Mouse (Mus musculus) forebrain, embryonic 11.5 days (tissue): Measurements from ENCODE around the gene Rc3h1. TPM values are rescaled to one million over a fixed set of nuclear protein-coding genes. Genes with fewer than 3 reads are reported as not detected.
"Not testable (repeated sequence)": the region's sequence is repeated elsewhere in the genome, so short reads cannot be mapped to it uniquely, and the experiment has no call there.

Experiments used
- ATAC-seq: fragments of 200-750 bp; cut with Nextera tagmentation; replicated peaks from 2 replicates; pipeline ENCODE4 v1.8.0; 2017; ENCODE audit warnings: moderate TSS enrichment; ENCODE audit not compliant: low FRiP score
- DNase-seq: peaks from one replicate; pipeline ENCODE4 v3.0.0-alpha.2; 2017; ENCODE audit warnings: low spot score
- H3K27ac ChIP-seq: fragments of 300-500 bp; sonication (generic); 2 replicates; pipeline ENCODE4 v1.5.1; 2014; ENCODE audit warnings: low read depth, low read length
- H3K27me3 ChIP-seq: fragments of 300-500 bp; sonication (generic); 2 replicates; pipeline ENCODE4 v1.6.1; 2014; ENCODE audit warnings: mild to moderate bottlenecking, low read length, mixed read lengths; ENCODE audit not compliant: control insufficient read depth, insufficient read depth
- H3K36me3 ChIP-seq: fragments of 300-500 bp; sonication (generic); 2 replicates; pipeline ENCODE4 v1.6.1; 2014; ENCODE audit warnings: mild to moderate bottlenecking, low read length, moderate library complexity, mixed read lengths; ENCODE audit not compliant: control insufficient read depth, insufficient read depth
- H3K4me1 ChIP-seq: fragments of 300-500 bp; sonication (generic); replicated peaks from 2 replicates; pipeline ENCODE4 v1.6.1; 2014; ENCODE audit warnings: low read length, mixed read lengths; ENCODE audit not compliant: control insufficient read depth, insufficient read depth
- H3K4me2 ChIP-seq: fragments of 300-500 bp; sonication (generic); 2 replicates; pipeline ENCODE4 v1.6.1; 2014; ENCODE audit warnings: low read depth, mild to moderate bottlenecking, low read length, moderate library complexity, mixed read lengths; ENCODE audit not compliant: severe bottlenecking
- H3K4me3 ChIP-seq: fragments of 300-500 bp; sonication (generic); 2 replicates; pipeline ENCODE4 v1.5.1; 2014; ENCODE audit warnings: low read depth, low read length
- H3K9ac ChIP-seq: fragments of 300-500 bp; sonication (generic); 2 replicates; pipeline ENCODE4 v1.6.1; 2014; ENCODE audit warnings: low read length
- H3K9me3 ChIP-seq: fragments of 300-500 bp; sonication (generic); 2 replicates; pipeline ENCODE4 v1.6.1; 2016; ENCODE audit warnings: low read length, mixed read lengths; ENCODE audit not compliant: control insufficient read depth
- WGBS: fragments of 180-500 bp; shearing (Covaris S2); extraction: QIAGEN DNeasy Blood & Tissue Kit; methylation state at CpG from one replicate; pipeline ENCODE4 v1.1.7; 2014; 5-methylcytosine and 5-hydroxymethylcytosine counted together
- polyA plus RNA-seq: library from polyadenylated mRNA; unstranded; fragments of >200 nt; fragmentation: Nextera tagmentation; extraction: Ambion mirVana; gene quantifications from 2 replicates; pipeline ENCODE4 v1.2.1, GENCODE M21; 2014

The Rc3h1 gene
- polyA plus RNA-seq = 7.8 and 9.0 TPM in 2 replicates

DNA sequence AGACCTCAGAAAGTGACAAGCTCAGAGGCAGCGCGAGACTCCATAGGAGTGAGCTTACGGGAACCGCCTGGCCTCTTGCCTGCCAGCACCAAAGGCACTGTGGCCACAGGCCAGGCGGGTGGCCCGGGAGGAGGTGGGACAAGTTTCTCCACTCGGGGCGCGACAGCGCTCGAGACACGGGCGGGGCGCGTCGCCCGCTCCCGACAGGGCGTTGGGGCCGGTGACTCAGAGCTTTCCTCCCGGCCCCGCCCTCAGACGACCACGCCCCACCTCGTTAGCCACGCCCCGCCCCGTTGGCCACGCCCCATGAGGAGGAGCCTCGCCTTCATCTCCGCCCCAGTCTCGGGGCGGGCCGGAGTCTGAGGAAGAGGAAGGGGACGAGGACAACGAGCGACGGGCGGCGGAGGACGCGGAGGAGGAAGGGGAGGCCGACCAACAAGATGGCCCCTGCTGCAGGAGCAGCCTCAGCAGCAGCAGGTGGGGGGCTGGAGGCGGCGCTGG lies at the start of gene Rc3h1:
Rc3h1 (plus strand) TSS at position 362 of the 501 bp plus-strand sequence.
- H3K27me3 ChIP-seq = no peaks in the 10 kb centered on the region
- peak within 1 kb of the TSS; percentile 93 for H3K4me3 ChIP-seq
- peak within 1 kb of the TSS; percentile 73 for H3K27ac ChIP-seq
- H3K9ac ChIP-seq = peak within 1 kb of the TSS; percentile 94
- no peaks in the 10 kb centered on the region for H3K9me3 ChIP-seq
- DNase-seq (peak; percentile 99), ATAC-seq (peak; percentile 95)
- H3K36me3 ChIP-seq = no peaks in the 10 kb centered on the region
- peaks cover 1% of the 10 kb centered on the region; the same call in 1 of the 2 replicates for H3K4me1 ChIP-seq
- peak within 1 kb of the TSS; percentile 79 for H3K4me2 ChIP-seq
- under 1% methylated on average over 36 of the region's 45 CpGs for WGBS

DNA sequence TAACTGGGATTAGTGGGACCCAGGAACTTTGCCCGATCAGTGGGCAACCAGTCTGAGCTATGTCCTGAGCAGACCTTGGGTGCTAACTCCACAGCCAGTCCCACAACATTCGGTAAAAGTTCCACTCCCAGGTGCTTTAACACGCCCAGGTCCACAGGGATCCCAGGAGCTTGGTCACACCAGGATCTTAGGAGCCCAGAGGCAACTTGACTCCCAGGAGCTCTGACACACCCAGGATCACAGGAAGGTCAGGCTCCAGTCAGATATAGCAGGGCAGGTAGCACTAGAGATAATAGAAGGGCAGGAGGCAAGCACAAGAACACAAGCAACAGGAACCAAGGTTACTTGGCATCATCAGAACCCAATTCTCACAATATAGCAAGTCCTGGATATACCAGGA lies 48.1 kb upstream of the Rc3h1 start:
- no peaks in the 10 kb centered on the region for H3K27me3 ChIP-seq
- no peak overlapping the region for H3K4me2 ChIP-seq
- no peak overlapping the region for H3K4me3 ChIP-seq
- no peaks in the 10 kb centered on the region for H3K4me1 ChIP-seq
- H3K9me3 ChIP-seq = no peaks in the 10 kb centered on the region
- DNase-seq (no peak), ATAC-seq (no peak)
- H3K27ac ChIP-seq = no peak overlapping the region
- 86% methylated on average over 3 of the region's 3 CpGs for WGBS
- no peaks in the 10 kb centered on the region for H3K36me3 ChIP-seq
- H3K9ac ChIP-seq = no peak overlapping the region

DNA sequence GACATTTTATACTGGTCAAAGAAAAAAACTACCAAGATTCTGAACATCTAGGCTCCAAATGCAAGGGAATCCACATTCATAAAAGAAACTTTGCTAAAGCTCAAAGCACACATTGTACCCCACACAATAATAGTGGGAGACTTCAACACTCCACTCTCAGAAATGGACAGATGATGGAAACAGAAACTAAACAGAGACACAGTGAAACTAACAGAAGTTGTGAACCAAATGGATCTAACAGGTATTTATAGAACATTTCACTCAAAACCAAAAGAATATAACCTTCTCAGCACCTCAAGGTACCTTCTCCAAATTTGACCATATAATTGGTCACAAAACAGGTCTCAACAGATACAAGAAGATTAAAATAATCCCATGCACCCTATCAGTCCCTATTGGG lies 46.3 kb upstream of the Rc3h1 start:
- not testable (repeated sequence) for H3K4me1 ChIP-seq, ATAC-seq, H3K9me3 ChIP-seq, H3K4me2 ChIP-seq, H3K4me3 ChIP-seq, DNase-seq, H3K36me3 ChIP-seq, H3K27me3 ChIP-seq, H3K9ac ChIP-seq, H3K27ac ChIP-seq

DNA sequence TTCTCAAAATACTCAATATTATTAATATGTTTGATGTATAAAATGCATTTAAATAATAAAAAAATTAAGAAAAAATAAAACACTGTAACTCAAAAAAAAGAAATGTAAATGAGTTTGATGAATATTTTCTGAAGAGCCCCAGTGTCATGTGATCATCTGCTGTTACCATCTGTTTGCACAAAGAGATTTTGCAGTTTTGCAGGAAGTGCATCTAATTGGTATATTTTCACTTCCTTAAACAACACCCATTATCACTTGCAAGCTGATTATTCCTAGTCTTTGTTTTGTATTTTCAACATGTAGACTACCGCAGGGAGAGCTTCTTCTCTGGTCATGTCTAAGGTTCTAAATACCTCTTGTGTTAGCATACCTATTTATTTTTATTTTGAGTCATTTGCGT lies 45.1 kb upstream of the Rc3h1 start:
- Histone ChIP-seq H3K4me2 (no peak overlapping the region), H3K27ac (no peak overlapping the region), H3K36me3 (no peaks in the 10 kb centered on the region), H3K4me1 (no peaks in the 10 kb centered on the region), H3K4me3 (no peak overlapping the region), H3K9ac (no peak overlapping the region), H3K9me3 (no peaks in the 10 kb centered on the region), H3K27me3 (no peaks in the 10 kb centered on the region)
- DNase-seq (no peak), ATAC-seq (no peak)
- 81% methylated on average over 2 of the region's 2 CpGs for WGBS

- Histone ChIP-seq H3K9ac (no peak overlapping the region), H3K27me3 (no peaks in the 10 kb centered on the region), H3K4me1 (no peaks in the 10 kb centered on the region), H3K9me3 (no peaks in the 10 kb centered on the region), H3K27ac (no peak overlapping the region), H3K36me3 (no peaks in the 10 kb centered on the region), H3K4me2 (no peak overlapping the region), H3K4me3 (no peak overlapping the region)
- no peak for DNase-seq
- ATAC-seq = no peak
- 88% methylated on average over 1 of the region's 1 CpGs for WGBS
Measured at GRCm38 (mm10) chr1:160861632-160862031, 44.6 kb upstream of the Rc3h1 start.

- Histone ChIP-seq H3K27ac (no peak overlapping the region), H3K9ac (no peak overlapping the region), H3K4me2 (no peak overlapping the region), H3K4me1 (no peaks in the 10 kb centered on the region), H3K36me3 (no peaks in the 10 kb centered on the region), H3K9me3 (no peaks in the 10 kb centered on the region), H3K27me3 (no peaks in the 10 kb centered on the region), H3K4me3 (no peak overlapping the region)
- WGBS = 73% methylated on average over 4 of the region's 4 CpGs
- DNase-seq (no peak), ATAC-seq (no peak)
Measured at GRCm38 (mm10) chr1:160863027-160863426, 43.2 kb upstream of the Rc3h1 start.

DNA sequence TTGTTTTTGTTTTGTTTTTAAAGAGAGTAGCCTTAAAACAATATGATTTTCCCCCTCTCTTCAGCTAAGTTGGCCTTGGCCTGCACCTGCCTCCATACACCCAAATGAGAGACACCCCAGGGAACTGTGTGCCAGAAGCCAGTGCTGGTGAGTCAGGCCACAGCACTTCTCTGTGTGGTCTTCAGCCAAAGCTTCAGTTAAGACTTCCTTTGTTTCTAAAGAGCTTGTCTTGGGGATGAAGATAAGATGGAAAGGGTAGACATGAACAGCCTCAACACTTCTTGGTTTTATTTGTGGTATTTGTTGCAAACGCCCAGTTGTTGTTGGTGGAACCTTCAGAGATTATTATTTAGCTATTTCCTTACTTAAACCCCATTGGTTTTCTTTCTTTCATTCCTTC lies 31.5 kb upstream of the Rc3h1 start:
- ATAC-seq = no peak
- H3K4me2 ChIP-seq = no peak overlapping the region
- no peak overlapping the region for H3K9ac ChIP-seq
- 63% methylated on average over 1 of the region's 1 CpGs for WGBS
- no peaks in the 10 kb centered on the region for H3K36me3 ChIP-seq
- no peak overlapping the region for H3K4me3 ChIP-seq
- no peak for DNase-seq
- H3K27me3 ChIP-seq = no peaks in the 10 kb centered on the region
- H3K27ac ChIP-seq = no peak overlapping the region
- no peaks in the 10 kb centered on the region for H3K9me3 ChIP-seq
- no peaks in the 10 kb centered on the region for H3K4me1 ChIP-seq

- Histone ChIP-seq H3K27ac (no peak overlapping the region), H3K27me3 (no peaks in the 10 kb centered on the region), H3K9ac (no peak overlapping the region), H3K36me3 (no peaks in the 10 kb centered on the region), H3K4me3 (no peak overlapping the region), H3K4me1 (no peaks in the 10 kb centered on the region), H3K9me3 (no peaks in the 10 kb centered on the region), H3K4me2 (no peak overlapping the region)
- DNase-seq (no peak), ATAC-seq (no peak)
- WGBS = 92% methylated on average over 4 of the region's 4 CpGs
Measured at GRCm38 (mm10) chr1:160876968-160877367, 29.2 kb upstream of the Rc3h1 start.

GRCm38 (mm10) chr1:160878485-160878884 lies 27.7 kb upstream of the Rc3h1 start:
- Histone ChIP-seq H3K4me3 (no peak overlapping the region), H3K4me1 (no peaks in the 10 kb centered on the region), H3K36me3 (no peaks in the 10 kb centered on the region), H3K27me3 (no peaks in the 10 kb centered on the region), H3K4me2 (no peak overlapping the region), H3K9me3 (no peaks in the 10 kb centered on the region), H3K27ac (no peak overlapping the region), H3K9ac (no peak overlapping the region)
- WGBS = 92% methylated on average over 4 of the region's 4 CpGs
- no peak for DNase-seq
- no peak for ATAC-seq
